ENCODE assay signal across 9 mouse cellular contexts in the genomic region with DNA sequence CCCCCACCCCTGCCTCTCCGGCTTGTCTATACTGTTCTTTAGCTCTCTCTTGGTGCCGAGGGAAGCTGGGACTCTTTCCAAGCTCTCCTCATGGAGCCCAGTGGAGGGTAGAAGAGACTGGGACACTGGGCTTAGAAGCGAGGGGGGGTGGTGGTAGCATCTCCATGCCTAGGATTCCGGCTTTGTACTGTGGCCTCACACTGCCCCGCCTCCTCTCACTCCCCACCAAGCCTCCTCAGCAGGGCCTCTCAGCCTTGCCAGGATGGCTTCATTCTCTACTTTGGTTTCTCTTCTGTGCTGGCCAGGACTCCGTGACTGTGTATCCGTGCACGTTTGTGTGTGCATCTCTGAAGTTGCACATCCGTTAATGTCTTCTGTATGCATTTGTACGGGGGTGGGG.
DNase-seq lines count a peak whose midpoint lies in the region; ATAC-seq lines count a peak whose summit lies in the region.
"Had no signal": no experiment of that assay in that cellular context is flagged by ENCODE, and none has a peak within 500 bp of the region (broad histone marks: within the 10 kb centered on the region; RNA-seq: fewer than 3 reads in every experiment).

No protein-coding gene starts in this region.

- peak overlapping the region; percentile 47; the same call in 1 of the 2 replicates for H3K27ac ChIP-seq in kidney, embryonic 16.5 days (ENCODE audit: low read length)
- peak overlapping the region; percentile 95 for H3K27ac ChIP-seq in embryonic facial prominence, embryonic 13.5 days
- no peak overlapping the region for H3K27ac ChIP-seq in hindbrain, embryonic 14.5 days
- no peak overlapping the region for H3K27ac ChIP-seq in midbrain, embryonic 16.5 days (ENCODE audit: low read length)

- H3K4me1 ChIP-seq in kidney, embryonic 16.5 days (ENCODE audit: insufficient read depth, low read length) = peaks cover 35% of the 10 kb centered on the region
- peaks cover 93% of the 10 kb centered on the region for H3K4me1 ChIP-seq in embryonic facial prominence, embryonic 13.5 days
- peaks cover 14% of the 10 kb centered on the region; the same call in 1 of the 2 replicates for H3K4me1 ChIP-seq in hindbrain, embryonic 14.5 days (replicated peaks; ENCODE audit: control insufficient read depth, insufficient read depth, low read length)
- H3K4me1 ChIP-seq in midbrain, embryonic 16.5 days (ENCODE audit: control insufficient read depth, insufficient read depth, low read length) = peaks cover 7% of the 10 kb centered on the region

- no peaks in the 10 kb centered on the region for H3K27me3 ChIP-seq in kidney, embryonic 16.5 days (ENCODE audit: insufficient read depth, low read length)
- no peaks in the 10 kb centered on the region for H3K27me3 ChIP-seq in embryonic facial prominence, embryonic 13.5 days
- no peaks in the 10 kb centered on the region for H3K27me3 ChIP-seq in hindbrain, embryonic 14.5 days (ENCODE audit: control insufficient read depth, insufficient read depth, low read length)
- H3K27me3 ChIP-seq in midbrain, embryonic 16.5 days (ENCODE audit: control insufficient read depth, insufficient read depth, low read depth, low read length) = no peaks in the 10 kb centered on the region

- peak; percentile 74 for ATAC-seq in kidney, embryonic 16.5 days (ENCODE audit: low FRiP score, low TSS enrichment)
- ATAC-seq in embryonic facial prominence, embryonic 13.5 days (ENCODE audit: insufficient number of reproducible peaks, insufficient read depth, low FRiP score, low TSS enrichment, low read depth) = peak; percentile 34; the same call in 1 of the 2 replicates
- ATAC-seq in hindbrain, embryonic 14.5 days (ENCODE audit: low FRiP score) = peak; percentile 35; the same call in 1 of the 2 replicates
- ATAC-seq in midbrain, embryonic 16.5 days = peak; percentile 44; the same call in 1 of the 2 replicates

- no peaks in the 10 kb centered on the region for H3K9me3 ChIP-seq in kidney, embryonic 16.5 days (ENCODE audit: low read length)
- H3K9me3 ChIP-seq in embryonic facial prominence, embryonic 13.5 days = 0 out of 2 replicates have a peak, but pooled peaks cover 3% of the 10 kb centered on the region
- H3K9me3 ChIP-seq in hindbrain, embryonic 14.5 days (ENCODE audit: control insufficient read depth, low read length) = no peaks in the 10 kb centered on the region
- no peaks in the 10 kb centered on the region for H3K9me3 ChIP-seq in midbrain, embryonic 16.5 days (replicated peaks; ENCODE audit: control insufficient read depth, low read length, poor library complexity, severe bottlenecking)

- WGBS in kidney, embryonic 16.5 days = 8% methylated on average over 10 of the region's 10 CpGs
- WGBS in embryonic facial prominence, embryonic 13.5 days = 9% methylated on average over 10 of the region's 10 CpGs
- 7% methylated on average over 10 of the region's 10 CpGs for WGBS in hindbrain, embryonic 14.5 days
- 9% methylated on average over 10 of the region's 10 CpGs for WGBS in midbrain, embryonic 16.5 days

- no peaks in the 10 kb centered on the region for H3K36me3 ChIP-seq in kidney, embryonic 16.5 days (ENCODE audit: insufficient read depth, low read length)
- 0 out of 2 replicates have a peak, but pooled peaks cover 3% of the 10 kb centered on the region for H3K36me3 ChIP-seq in embryonic facial prominence, embryonic 13.5 days
- H3K36me3 ChIP-seq in hindbrain, embryonic 14.5 days (replicated peaks; ENCODE audit: control insufficient read depth, insufficient read depth) = no peaks in the 10 kb centered on the region
- no peaks in the 10 kb centered on the region for H3K36me3 ChIP-seq in midbrain, embryonic 16.5 days (ENCODE audit: control insufficient read depth, insufficient read depth, low read length)

- peak overlapping the region; percentile 48 for H3K4me2 ChIP-seq in kidney, embryonic 16.5 days (replicated peaks; ENCODE audit: low read depth, low read length)
- peak overlapping the region; percentile 76 for H3K4me2 ChIP-seq in embryonic facial prominence, embryonic 13.5 days
- H3K4me2 ChIP-seq in hindbrain, embryonic 14.5 days (replicated peaks) = peak overlapping the region; percentile 41
- H3K4me2 ChIP-seq in midbrain, embryonic 16.5 days (ENCODE audit: low read length) = peak overlapping the region; percentile 49

- H3K4me3 ChIP-seq in kidney, embryonic 16.5 days (ENCODE audit: low read length) = peak overlapping the region; percentile 19
- H3K4me3 ChIP-seq in embryonic facial prominence, embryonic 13.5 days = peak overlapping the region; percentile 47
- H3K4me3 ChIP-seq in hindbrain, embryonic 14.5 days (replicated peaks; ENCODE audit: low read length) = no peak overlapping the region
- H3K4me3 ChIP-seq in midbrain, embryonic 16.5 days (ENCODE audit: low read depth, low read length) = no peak overlapping the region

- no peak for DNase-seq in kidney, postnatal 25 days
- no peak for DNase-seq in hindbrain, embryonic 14.5 days (ENCODE audit: low spot score)
- DNase-seq in adrenal gland, postnatal 36 days = no peak
- DNase-seq in cerebellum, adult 9-11 months = no peak
- no peak for DNase-seq in cerebellum, postnatal 25 days
- DNase-seq: kidney, adult 8-10 months had no signal

- H3K9ac ChIP-seq in kidney, embryonic 16.5 days (replicated peaks; ENCODE audit: low read length) = no peak overlapping the region; the same call in 1 of the 2 replicates
- H3K9ac ChIP-seq in embryonic facial prominence, embryonic 13.5 days = peak overlapping the region; percentile 75
- H3K9ac ChIP-seq in hindbrain, embryonic 14.5 days = no peak overlapping the region; the same call in 1 of the 2 replicates
- H3K9ac ChIP-seq in midbrain, embryonic 16.5 days (ENCODE audit: low read depth, low read length) = no peak overlapping the region

Comparison
In these comparisons a context has a peak if more than half of its experiments do, and no peak if none do; other contexts are left out.
1. H3K27ac ChIP-seq: peak in kidney, embryonic 16.5 days (single experiment) and embryonic facial prominence, embryonic 13.5 days (single experiment); none in hindbrain, embryonic 14.5 days (single experiment) and midbrain, embryonic 16.5 days (single experiment).
2. H3K4me3 ChIP-seq: peak in kidney, embryonic 16.5 days (single experiment) and embryonic facial prominence, embryonic 13.5 days (single experiment); none in hindbrain, embryonic 14.5 days (single experiment) and midbrain, embryonic 16.5 days (single experiment).
3. Peak in every context shown above with its lines, with median percentiles within 50 percentile points of each other: ATAC-seq and H3K4me2 ChIP-seq.